Mouse (Mus musculus): Measurements from ENCODE around the gene Glo1. TPM values are rescaled to one million over a fixed set of nuclear protein-coding genes. Genes with fewer than 3 reads are reported as not detected.

Glo1 gene
- polyA plus RNA-seq, 1 experiment from 2014 or later = 210 TPM

DNA sequence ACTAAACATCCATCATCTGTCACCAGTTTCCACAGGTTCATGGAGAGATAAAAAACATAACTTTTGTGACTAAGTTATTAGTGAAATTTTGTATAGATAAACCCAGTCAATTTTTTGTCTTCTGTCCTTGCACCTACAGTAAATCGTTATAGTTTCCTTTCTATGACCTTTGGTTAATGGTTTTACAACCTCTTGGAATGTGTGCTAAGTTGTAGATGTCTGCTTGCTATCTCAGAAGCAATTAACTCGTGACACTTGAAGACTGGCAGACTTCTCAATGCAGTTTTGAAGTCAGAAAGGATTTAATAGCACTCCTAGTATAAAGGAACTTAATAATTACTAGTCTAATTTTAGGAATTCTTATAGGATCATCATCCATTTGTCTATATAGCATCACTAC is 6.1 kb downstream of the Glo1 start:
- H3K27ac ChIP-seq (ENCODE audit: low read depth, low read length) = no peak overlapping the region
- ATAC-seq = no peak
- no peaks in the 10 kb centered on the region for H3K9me3 ChIP-seq (replicated peaks; ENCODE audit: control insufficient read depth, low read length)
- DNase-seq (ENCODE audit: low spot score) = no peak
- no peaks in the 10 kb centered on the region for H3K4me1 ChIP-seq (ENCODE audit: control insufficient read depth, insufficient read depth, low read length)
- H3K27me3 ChIP-seq (replicated peaks; ENCODE audit: control insufficient read depth, insufficient read depth, low read length) = no peaks in the 10 kb centered on the region
- H3K9ac ChIP-seq (ENCODE audit: low read length) = no peak overlapping the region
- H3K4me2 ChIP-seq (ENCODE audit: low read length) = no peak overlapping the region
- H3K36me3 ChIP-seq (ENCODE audit: control insufficient read depth, insufficient read depth, low read length) = no peaks in the 10 kb centered on the region
- no peak overlapping the region for H3K4me3 ChIP-seq (ENCODE audit: low read depth, low read length)
- 73% methylated on average over 2 of the region's 2 CpGs for WGBS

DNA sequence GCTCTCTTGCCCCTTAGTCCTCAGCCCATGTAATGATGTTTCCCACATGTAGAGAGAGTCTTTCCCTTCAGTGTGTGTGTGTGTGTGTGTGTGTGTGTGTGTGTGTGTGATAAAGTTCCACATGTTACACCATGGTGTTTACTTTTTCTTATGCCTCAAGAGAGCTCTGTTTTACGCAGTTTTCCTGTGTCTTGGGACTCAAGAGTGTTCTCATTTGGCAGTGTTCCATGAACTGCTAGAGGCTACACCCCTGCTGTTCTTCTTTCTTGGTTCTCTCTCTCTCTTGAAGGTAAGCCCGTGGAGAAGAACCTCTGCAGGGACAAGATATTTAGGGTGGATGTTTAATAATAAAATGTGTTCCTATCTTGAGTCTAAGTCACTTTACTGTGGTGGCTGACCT is 7.5 kb downstream of the Glo1 start:
- 23% methylated on average over 2 of the region's 2 CpGs for WGBS
- H3K36me3 ChIP-seq (ENCODE audit: control insufficient read depth, insufficient read depth, low read length) = no peaks in the 10 kb centered on the region
- DNase-seq (ENCODE audit: low spot score) (no peak), ATAC-seq (no peak)
- no peak overlapping the region for H3K4me2 ChIP-seq (ENCODE audit: low read length)
- no peaks in the 10 kb centered on the region for H3K27me3 ChIP-seq (replicated peaks; ENCODE audit: control insufficient read depth, insufficient read depth, low read length)
- no peak overlapping the region for H3K27ac ChIP-seq (ENCODE audit: low read depth, low read length)
- H3K9me3 ChIP-seq (replicated peaks; ENCODE audit: control insufficient read depth, low read length) = no peaks in the 10 kb centered on the region
- no peak overlapping the region for H3K9ac ChIP-seq (ENCODE audit: low read length)
- H3K4me3 ChIP-seq (ENCODE audit: low read depth, low read length) = no peak overlapping the region
- H3K4me1 ChIP-seq (ENCODE audit: control insufficient read depth, insufficient read depth, low read length) = no peaks in the 10 kb centered on the region

DNA sequence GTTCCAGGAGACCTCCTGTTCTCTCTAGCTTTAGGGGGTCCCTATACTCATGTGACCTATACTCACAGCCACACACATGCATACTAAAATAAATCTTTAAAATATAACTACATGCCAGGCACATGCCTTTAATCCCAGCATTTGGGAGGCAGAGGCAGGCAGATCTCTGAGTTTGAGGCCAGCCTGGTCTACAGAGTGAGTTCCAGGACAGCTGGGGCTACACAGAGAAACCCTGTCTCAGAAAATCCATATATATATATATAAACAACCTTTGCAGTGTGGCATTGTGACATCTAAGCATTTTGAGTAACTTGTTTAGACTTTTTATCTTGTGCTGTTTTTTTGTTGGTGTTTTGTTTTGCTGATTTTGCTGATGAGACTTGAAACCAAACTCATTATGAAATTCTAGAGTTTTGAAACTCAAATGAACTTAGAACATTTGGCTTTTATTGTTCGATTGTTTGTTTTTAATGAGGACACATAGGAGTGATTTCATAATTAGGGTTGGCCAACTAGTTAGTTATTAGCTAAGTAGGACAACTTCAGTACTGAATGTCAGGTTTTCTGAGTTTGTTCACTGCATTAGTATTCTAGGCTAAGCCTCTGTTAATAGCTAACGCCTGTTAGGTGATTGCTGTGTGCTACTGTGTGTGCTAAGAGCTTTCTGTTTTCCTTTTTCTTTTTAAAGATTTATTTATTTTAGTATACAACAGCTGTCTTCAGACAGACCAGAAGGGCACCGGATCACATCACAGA is 8.4 kb downstream of the Glo1 start:
- no peak for DNase-seq (ENCODE audit: low spot score)
- Histone ChIP-seq H3K9ac (ENCODE audit: low read length) (no peak overlapping the region), H3K4me2 (ENCODE audit: low read length) (no peak overlapping the region), H3K4me1 (ENCODE audit: control insufficient read depth, insufficient read depth, low read length) (no peaks in the 10 kb centered on the region), H3K27ac (ENCODE audit: low read depth, low read length) (no peak overlapping the region), H3K4me3 (ENCODE audit: low read depth, low read length) (no peak overlapping the region), H3K27me3 (replicated peaks; ENCODE audit: control insufficient read depth, insufficient read depth, low read length) (no peaks in the 10 kb centered on the region), H3K9me3 (replicated peaks; ENCODE audit: control insufficient read depth, low read length) (no peaks in the 10 kb centered on the region), H3K36me3 (ENCODE audit: control insufficient read depth, insufficient read depth, low read length) (no peaks in the 10 kb centered on the region)
- 85% methylated on average over 3 of the region's 3 CpGs for WGBS
- ATAC-seq = no peak

DNA sequence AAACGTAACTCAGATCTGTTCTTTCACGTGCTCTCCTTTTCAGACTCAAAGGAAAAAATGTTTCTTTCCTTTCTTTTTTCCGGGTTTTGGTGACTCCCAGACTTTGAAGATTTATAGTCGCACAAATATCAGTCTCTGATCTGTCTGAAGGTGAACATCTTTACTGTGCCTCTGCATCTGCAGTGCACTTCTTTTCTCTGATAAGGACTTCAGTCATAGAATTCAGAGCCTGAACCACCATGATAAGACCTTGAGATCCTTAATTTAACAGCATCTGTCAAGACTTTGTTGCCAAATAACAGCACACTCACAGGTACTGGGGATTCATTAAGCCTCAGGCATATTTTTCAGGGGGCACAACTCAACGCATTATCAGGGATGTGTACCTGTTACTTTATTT is 10.5 kb downstream of the Glo1 start:
- H3K27ac ChIP-seq (ENCODE audit: low read depth, low read length) = no peak overlapping the region
- no peaks in the 10 kb centered on the region for H3K36me3 ChIP-seq (ENCODE audit: control insufficient read depth, insufficient read depth, low read length)
- peaks cover 8% of the 10 kb centered on the region for H3K4me1 ChIP-seq (ENCODE audit: control insufficient read depth, insufficient read depth, low read length)
- H3K27me3 ChIP-seq (replicated peaks; ENCODE audit: control insufficient read depth, insufficient read depth, low read length) = no peaks in the 10 kb centered on the region
- H3K4me3 ChIP-seq (ENCODE audit: low read depth, low read length) = no peak overlapping the region
- H3K9ac ChIP-seq (ENCODE audit: low read length) = no peak overlapping the region
- ATAC-seq (no peak), DNase-seq (ENCODE audit: low spot score) (no peak)
- WGBS = 87% methylated on average over 5 of the region's 5 CpGs
- no peaks in the 10 kb centered on the region for H3K9me3 ChIP-seq (replicated peaks; ENCODE audit: control insufficient read depth, low read length)
- H3K4me2 ChIP-seq (ENCODE audit: low read length) = no peak overlapping the region

DNA sequence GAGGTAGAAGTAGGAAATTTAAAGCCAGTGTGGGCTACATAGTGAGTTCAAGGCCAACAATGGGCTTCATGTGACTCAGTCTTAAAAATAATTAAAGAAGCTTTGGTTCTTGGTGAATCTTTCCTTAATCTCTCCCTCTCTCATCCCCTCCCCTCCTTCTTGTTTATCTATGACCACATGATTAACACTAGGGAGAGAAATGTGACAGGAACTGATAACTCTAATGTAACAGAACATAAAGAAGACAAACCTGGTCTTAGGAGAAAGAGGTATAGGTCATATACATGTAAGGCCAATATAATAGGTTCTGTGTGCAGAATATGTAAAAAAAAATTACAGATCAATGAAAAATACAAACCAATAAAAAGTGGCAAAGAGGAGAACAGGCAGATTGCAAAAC is 13.3 kb downstream of the Glo1 start:
- DNase-seq (ENCODE audit: low spot score) (no peak), ATAC-seq (no peak)
- H3K27ac ChIP-seq (ENCODE audit: low read depth, low read length) = no peak overlapping the region
- no peak overlapping the region for H3K9ac ChIP-seq (ENCODE audit: low read length)
- no peak overlapping the region for H3K4me2 ChIP-seq (ENCODE audit: low read length)
- peaks cover 9% of the 10 kb centered on the region for H3K4me1 ChIP-seq (ENCODE audit: control insufficient read depth, insufficient read depth, low read length)
- no peaks in the 10 kb centered on the region for H3K9me3 ChIP-seq (replicated peaks; ENCODE audit: control insufficient read depth, low read length)
- H3K27me3 ChIP-seq (replicated peaks; ENCODE audit: control insufficient read depth, insufficient read depth, low read length) = no peaks in the 10 kb centered on the region
- H3K36me3 ChIP-seq (ENCODE audit: control insufficient read depth, insufficient read depth, low read length) = no peaks in the 10 kb centered on the region
- no peak overlapping the region for H3K4me3 ChIP-seq (ENCODE audit: low read depth, low read length)

DNA sequence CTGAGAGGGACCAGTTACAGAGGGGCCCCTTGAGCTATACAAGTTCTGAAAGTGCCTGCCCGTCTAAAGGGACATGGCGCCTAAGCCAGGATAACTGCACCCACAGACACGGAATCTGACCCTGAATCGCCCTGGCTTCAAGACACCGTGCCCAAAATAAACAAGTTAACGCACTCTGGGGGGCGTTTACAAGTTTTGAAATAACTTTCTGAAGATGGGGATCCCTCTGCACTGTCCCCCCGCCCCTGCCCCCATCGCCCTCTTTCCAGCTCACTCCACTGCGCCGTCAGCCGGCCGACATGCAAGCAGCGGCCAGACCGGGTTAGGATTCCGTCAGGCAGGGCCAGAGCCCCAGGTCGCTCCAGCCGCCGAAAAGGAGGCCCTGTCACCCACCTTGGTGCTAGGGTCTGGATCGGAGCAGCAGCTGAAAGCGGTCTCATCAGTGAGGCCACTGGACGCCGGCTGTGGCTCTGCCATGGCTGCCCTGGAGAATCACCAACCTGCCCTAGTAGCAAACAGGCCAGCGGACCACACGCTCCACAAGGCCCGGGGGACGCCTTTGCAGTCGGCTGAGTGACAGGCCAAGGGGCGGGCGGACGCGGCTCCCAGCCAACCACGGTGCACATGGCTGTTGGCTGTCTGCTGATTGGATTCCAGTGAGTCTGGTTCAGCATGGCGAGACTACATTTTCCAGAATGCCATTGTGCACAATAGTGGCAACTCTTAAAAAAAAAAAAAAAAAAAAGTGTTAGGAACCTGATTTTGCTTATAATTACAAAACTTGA is 14.4 kb downstream of the Glo1 start:
- ATAC-seq = peak; percentile 100
- H3K27ac ChIP-seq (ENCODE audit: low read depth, low read length) = peak overlapping the region; percentile 52; the same call in 1 of the 2 replicates
- no peaks in the 10 kb centered on the region for H3K27me3 ChIP-seq (replicated peaks; ENCODE audit: control insufficient read depth, insufficient read depth, low read length)
- no peaks in the 10 kb centered on the region for H3K9me3 ChIP-seq (replicated peaks; ENCODE audit: control insufficient read depth, low read length)
- under 1% methylated on average over 33 of the region's 34 CpGs for WGBS
- peak overlapping the region; percentile 65 for H3K4me3 ChIP-seq (ENCODE audit: low read depth, low read length)
- H3K36me3 ChIP-seq (ENCODE audit: control insufficient read depth, insufficient read depth, low read length) = no peaks in the 10 kb centered on the region
- H3K4me2 ChIP-seq (ENCODE audit: low read length) = peak overlapping the region; percentile 70
- H3K4me1 ChIP-seq (ENCODE audit: control insufficient read depth, insufficient read depth, low read length) = peaks cover 20% of the 10 kb centered on the region
- peak overlapping the region; percentile 79 for H3K9ac ChIP-seq (ENCODE audit: low read length)
- DNase-seq (ENCODE audit: low spot score) = peak; percentile 98

DNA sequence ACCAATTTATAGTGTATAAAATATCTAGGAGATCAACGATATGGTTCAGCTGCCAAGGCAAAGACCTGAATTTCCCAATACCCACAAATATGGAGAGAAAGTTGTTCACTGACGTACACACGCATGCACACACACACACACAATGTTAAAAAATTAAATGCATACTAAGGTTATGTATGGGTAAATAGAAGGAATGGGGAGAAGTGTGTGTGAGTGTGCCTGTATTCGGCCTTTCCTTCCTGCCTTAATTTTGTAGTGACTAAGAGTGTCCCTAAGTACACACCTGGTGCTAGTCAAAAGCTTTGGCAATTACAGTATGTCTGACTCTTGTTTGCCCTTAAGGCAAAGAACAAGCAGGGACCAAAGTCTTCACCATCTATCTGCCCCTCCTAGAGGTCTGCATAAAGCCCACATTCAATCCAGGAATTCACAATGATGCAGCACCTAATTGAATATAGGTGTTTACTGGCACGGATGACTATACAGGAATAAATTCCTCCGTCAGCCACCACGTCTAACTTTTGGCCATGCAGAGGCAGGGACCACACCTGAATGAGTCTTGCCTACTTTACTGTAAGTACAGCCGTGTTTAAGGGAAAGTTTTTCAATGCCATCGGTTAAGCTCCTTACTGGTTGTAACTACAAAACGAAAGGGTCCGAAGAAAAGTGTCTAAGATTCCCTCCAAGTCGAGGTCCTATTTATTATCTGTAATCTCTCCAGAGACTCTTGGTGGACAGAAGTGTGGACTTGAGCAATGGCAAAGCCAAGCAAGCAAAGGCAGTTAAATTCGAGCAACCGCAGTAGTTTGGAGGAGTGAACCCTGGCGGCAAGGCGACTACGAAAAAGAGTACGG is 15.2 kb downstream of the Glo1 start:
- peak overlapping the region; percentile 79 for H3K9ac ChIP-seq (ENCODE audit: low read length)
- no peaks in the 10 kb centered on the region for H3K27me3 ChIP-seq (replicated peaks; ENCODE audit: control insufficient read depth, insufficient read depth, low read length)
- DNase-seq (ENCODE audit: low spot score) (no peak), ATAC-seq (no peak)
- H3K36me3 ChIP-seq (ENCODE audit: control insufficient read depth, insufficient read depth, low read length) = no peaks in the 10 kb centered on the region
- H3K4me1 ChIP-seq (ENCODE audit: control insufficient read depth, insufficient read depth, low read length) = peaks cover 22% of the 10 kb centered on the region
- H3K27ac ChIP-seq (ENCODE audit: low read depth, low read length) = no peak overlapping the region
- 24% methylated on average over 18 of the region's 18 CpGs for WGBS
- no peaks in the 10 kb centered on the region for H3K9me3 ChIP-seq (replicated peaks; ENCODE audit: control insufficient read depth, low read length)
- H3K4me2 ChIP-seq (ENCODE audit: low read length) = peak overlapping the region; percentile 70
- H3K4me3 ChIP-seq (ENCODE audit: low read depth, low read length) = peak overlapping the region; percentile 65

DNA sequence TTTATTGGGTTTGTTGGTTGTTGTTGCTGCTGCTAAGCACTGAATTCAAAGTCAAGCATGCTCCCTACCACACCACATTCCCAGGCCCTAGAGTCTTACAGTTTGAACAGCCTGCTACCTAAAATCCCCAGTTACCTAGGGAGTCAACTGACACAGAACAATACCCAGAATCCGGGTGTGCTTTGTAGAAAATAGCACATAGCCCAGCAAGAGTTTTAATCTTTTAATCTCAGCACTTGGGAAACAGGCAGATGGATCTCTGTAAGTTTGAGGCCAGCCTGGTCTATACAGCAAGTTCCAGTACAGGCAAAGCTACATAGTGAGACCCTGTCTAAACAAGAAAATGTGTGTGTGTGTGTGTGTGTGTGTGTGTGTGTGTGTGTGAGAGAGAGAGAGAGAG is 15.9 kb downstream of the Glo1 start:
- DNase-seq (ENCODE audit: low spot score) (no peak), ATAC-seq (no peak)
- no peak overlapping the region for H3K4me2 ChIP-seq (ENCODE audit: low read length)
- no peaks in the 10 kb centered on the region for H3K36me3 ChIP-seq (ENCODE audit: control insufficient read depth, insufficient read depth, low read length)
- H3K9ac ChIP-seq (ENCODE audit: low read length) = no peak overlapping the region
- H3K4me3 ChIP-seq (ENCODE audit: low read depth, low read length) = no peak overlapping the region
- no peaks in the 10 kb centered on the region for H3K27me3 ChIP-seq (replicated peaks; ENCODE audit: control insufficient read depth, insufficient read depth, low read length)
- H3K27ac ChIP-seq (ENCODE audit: low read depth, low read length) = no peak overlapping the region
- peaks cover 22% of the 10 kb centered on the region for H3K4me1 ChIP-seq (ENCODE audit: control insufficient read depth, insufficient read depth, low read length)
- H3K9me3 ChIP-seq (replicated peaks; ENCODE audit: control insufficient read depth, low read length) = no peaks in the 10 kb centered on the region
- WGBS = 28% methylated on average over 1 of the region's 1 CpGs
